Mouse (Mus musculus) heart, adult 2 months (tissue): Measurements from ENCODE around the gene Ckm. TPM values are rescaled to one million over a fixed set of nuclear protein-coding genes. Genes with fewer than 3 reads are reported as not detected.

Source experiments
- DNase-seq, 2 experiments: peaks; one replicate each; pipeline ENCODE4 v3.0.0; 2021
- H3K27ac ChIP-seq: fragments of 200-600 bp; 2 replicates; pipeline ENCODE4 v1.8.1; 2022
- H3K27me3 ChIP-seq: fragments of 200-500 bp; 2 replicates; pipeline ENCODE4 v1.6.1; 2012; ENCODE audit warnings: mild to moderate bottlenecking, low read length, inconsistent platforms, mixed read lengths; ENCODE audit not compliant: control insufficient read depth, insufficient read depth
- H3K36me3 ChIP-seq: fragments of 200-500 bp; 2 replicates; pipeline ENCODE4 v1.6.1; 2012; ENCODE audit warnings: low read length, inconsistent platforms; ENCODE audit not compliant: control insufficient read depth, insufficient read depth
- H3K4me1 ChIP-seq: fragments of 200-500 bp; 2 replicates; pipeline ENCODE4 v1.6.1; 2011; ENCODE audit warnings: low read length; ENCODE audit not compliant: control insufficient read depth, insufficient read depth
- H3K4me3 ChIP-seq: fragments of 200-600 bp; 2 replicates; pipeline ENCODE4 v1.8.1; 2022
- H3K79me2 ChIP-seq: fragments of 200-500 bp; replicated peaks from 2 replicates; pipeline ENCODE4 v1.6.1; 2012; ENCODE audit warnings: mild to moderate bottlenecking, inconsistent platforms, low read length, moderate library complexity, mixed read lengths; ENCODE audit not compliant: control insufficient read depth, insufficient read depth
- H3K9ac ChIP-seq: fragments of 200-500 bp; 2 replicates; pipeline ENCODE4 v1.6.1; 2012; ENCODE audit warnings: low read depth, mild to moderate bottlenecking, control low read depth, inconsistent platforms, low read length, mixed read lengths
- CTCF ChIP-seq: fragments of 200-600 bp; IDR thresholded peaks from 2 replicates; pipeline ENCODE4 v1.8.1; 2022; ENCODE audit warnings: antibody characterized with exemption, mild to moderate bottlenecking, moderate library complexity
- EP300 ChIP-seq: fragments of 200-500 bp; IDR thresholded peaks from 2 replicates; pipeline ENCODE4 v1.6.1; 2011; ENCODE audit warnings: low read depth, low read length, control low read depth; ENCODE audit not compliant: insufficient read depth
- POLR2A ChIP-seq: fragments of 200-500 bp; IDR thresholded peaks from 2 replicates; pipeline ENCODE4 v1.6.1; 2011; ENCODE audit warnings: mild to moderate bottlenecking, low read depth, low read length, control low read depth; ENCODE audit not compliant: insufficient read depth
- WGBS: fragments of 180-500 bp; shearing (Covaris S2); methylation state at CpG from one replicate; pipeline ENCODE4 v1.1.7; 2018; 5-methylcytosine and 5-hydroxymethylcytosine counted together
- intact Hi-C: fragments of 180-260 bp; cut with DNase I; formaldehyde crosslinking; loops from one replicate; pipeline ENCODE4 v1.15.1; 2025
- polyA plus RNA-seq: library from polyadenylated mRNA; depleted of rRNA; stranded (reverse); fragments of >200 nt; gene quantifications from 2 replicates; pipeline ENCODE4 v1.2.3, GENCODE M21; 2012
- total RNA-seq, 2 experiments: library from RNA; stranded (reverse); gene quantifications; 2 replicates each; pipeline ENCODE4 v1.2.3; 2021

Gene Ckm
- total and polyA plus RNA-seq, 3 experiments: 3,482 to 7,008 (median 3,985) TPM

- WGBS: 17% methylated on average over 6 of the region's 6 CpGs
- no peak overlapping the region for H3K4me3 ChIP-seq
- no peaks in the 10 kb centered on the region for H3K27me3 ChIP-seq
- H3K79me2 ChIP-seq: no peaks in the 10 kb centered on the region
- intact Hi-C loops: no loop called here
- DNase-seq: peak in 1 of 2 experiments; percentile 45
- peak overlapping the region; percentile 91 for H3K27ac ChIP-seq
- peaks cover 2% of the 10 kb centered on the region for H3K4me1 ChIP-seq
- H3K36me3 ChIP-seq: no peaks in the 10 kb centered on the region
- TF ChIP-seq CTCF: no peak
- 0 out of 2 replicates have a peak, but pooled peaks have one; percentile 28 for TF ChIP-seq POLR2A
- TF ChIP-seq EP300: no peak
- H3K9ac ChIP-seq: peak overlapping the region; percentile 35
Measured at GRCm38 (mm10) chr7:19409753-19410152, 5.2 kb downstream of the Ckm start.

- no peaks in the 10 kb centered on the region for H3K36me3 ChIP-seq
- peak overlapping the region; percentile 55 for H3K4me3 ChIP-seq
- DNase-seq: peak; percentile 79 to 89
- peak overlapping the region; percentile 91 for H3K27ac ChIP-seq
- WGBS: 57% methylated on average over 11 of the region's 11 CpGs
- TF ChIP-seq CTCF (no peak), POLR2A (peak; percentile 88), EP300 (0 out of 2 replicates have a peak, but pooled peaks have one; percentile 11)
- intact Hi-C loops: no loop called here
- peaks cover 2% of the 10 kb centered on the region; the same call in 1 of the 2 replicates for H3K4me1 ChIP-seq
- peak overlapping the region; percentile 87 for H3K9ac ChIP-seq
- no peaks in the 10 kb centered on the region for H3K27me3 ChIP-seq
- H3K79me2 ChIP-seq: no peaks in the 10 kb centered on the region
Measured at GRCm38 (mm10) chr7:19410766-19411344, 6.3 kb downstream of the Ckm start.

GRCm38 (mm10) chr7:19411783-19412182 lies 7.2 kb downstream of the Ckm start:
- Histone ChIP-seq H3K79me2 (no peaks in the 10 kb centered on the region), H3K27ac (peak overlapping the region; percentile 91), H3K4me3 (peak overlapping the region; percentile 55), H3K9ac (peak overlapping the region; percentile 87), H3K27me3 (no peaks in the 10 kb centered on the region), H3K4me1 (peaks cover 2% of the 10 kb centered on the region; the same call in 1 of the 2 replicates), H3K36me3 (no peaks in the 10 kb centered on the region)
- intact Hi-C loops: no loop called here
- 51% methylated on average over 5 of the region's 5 CpGs for WGBS
- peak in 1 of 2 experiments; percentile 47 for DNase-seq
- no peak for TF ChIP-seq POLR2A
- no peak for TF ChIP-seq CTCF
- no peak for TF ChIP-seq EP300

- no peak overlapping the region; the same call in 1 of the 2 replicates for H3K27ac ChIP-seq
- no peak overlapping the region for H3K9ac ChIP-seq
Measured at GRCm38 (mm10) chr7:19413525-19413924, 8.9 kb downstream of the Ckm start.

GRCm38 (mm10) chr7:19416590-19416989 lies 12.0 kb downstream of the Ckm start:
- Histone ChIP-seq H3K4me3 (no peak overlapping the region), H3K27ac (no peak overlapping the region), H3K4me1 (no peaks in the 10 kb centered on the region), H3K27me3 (no peaks in the 10 kb centered on the region; the same call in 1 of the 2 replicates), H3K79me2 (no peaks in the 10 kb centered on the region), H3K36me3 (no peaks in the 10 kb centered on the region), H3K9ac (no peak overlapping the region)
- 46% methylated on average over 15 of the region's 15 CpGs for WGBS
- intact Hi-C loops: no loop called here
- no peak for TF ChIP-seq EP300
- no peak for TF ChIP-seq CTCF
- TF ChIP-seq POLR2A: no peak; the same call in 1 of the 2 replicates
- no peak for DNase-seq

More at GRCm38 (mm10) chr7:19413525-19413924, 8.9 kb downstream of the Ckm start:
- 53% methylated on average over 3 of the region's 3 CpGs for WGBS
- Histone ChIP-seq H3K4me3 (no peak overlapping the region), H3K4me1 (peaks cover 2% of the 10 kb centered on the region; the same call in 1 of the 2 replicates), H3K27me3 (no peaks in the 10 kb centered on the region), H3K79me2 (no peaks in the 10 kb centered on the region), H3K36me3 (no peaks in the 10 kb centered on the region)
- TF ChIP-seq CTCF (no peak), POLR2A (no peak), EP300 (no peak)
- DNase-seq: no peak
- intact Hi-C loops: no loop called here

GRCm38 (mm10) chr7:19420121-19420520 lies 15.5 kb downstream of the Ckm start:
- no peak overlapping the region for H3K4me3 ChIP-seq
- intact Hi-C loops: no loop called here
- WGBS: 19% methylated on average over 28 of the region's 28 CpGs
- DNase-seq: no peak
- H3K27ac ChIP-seq: no peak overlapping the region
- H3K27me3 ChIP-seq: no peaks in the 10 kb centered on the region; the same call in 1 of the 2 replicates
- H3K36me3 ChIP-seq: no peaks in the 10 kb centered on the region
- no peaks in the 10 kb centered on the region for H3K4me1 ChIP-seq
- TF ChIP-seq CTCF (no peak), POLR2A (no peak), EP300 (no peak)
- no peaks in the 10 kb centered on the region for H3K79me2 ChIP-seq
- no peak overlapping the region for H3K9ac ChIP-seq
